Mouse (Mus musculus) right cerebral cortex, adult 18-20 months (tissue): ENCODE results near the gene Gm17651.
A peak's percentile ranks its signal among the peaks of the same experiment; 100 is the strongest.

ENCODE experiments used
- DNase-seq: peaks from one replicate; pipeline ENCODE4 v3.0.0; 2022; ENCODE audit warnings: mixed read lengths

The Gm17651 gene

GRCm38 (mm10) chr3:97674644-97675110 lies at the start of gene Gm17651:
TSS of gene Gm17651 (minus strand) at chr3:97674694.
- no peak for DNase-seq

- no peak for DNase-seq
Measured at GRCm38 (mm10) chr3:97719116-97719515, 44.6 kb upstream of the Gm17651 start.

DNA sequence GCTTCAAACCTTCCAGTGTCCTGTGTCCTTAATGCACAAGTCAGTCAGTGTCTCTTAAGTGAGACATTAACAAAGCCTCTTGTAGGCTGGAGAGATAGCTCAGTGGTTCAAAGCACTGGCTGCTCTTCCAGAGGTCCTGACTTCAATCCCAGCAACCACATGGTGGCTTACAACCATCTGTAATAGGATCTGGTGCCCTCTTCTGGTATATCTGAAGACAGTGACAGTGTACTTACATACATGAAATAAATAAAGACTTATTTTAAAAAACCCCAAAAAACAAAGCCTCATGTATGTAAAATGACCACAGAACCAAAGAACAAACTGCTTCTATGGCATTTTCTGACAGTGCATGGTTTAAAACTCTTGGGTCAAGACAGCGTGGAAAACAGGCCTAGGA lies 41.4 kb upstream of the Gm17651 start:
- DNase-seq: no peak

- DNase-seq: no peak
Measured at GRCm38 (mm10) chr3:97710881-97711280, 36.4 kb upstream of the Gm17651 start.

GRCm38 (mm10) chr3:97710134-97710533 lies 35.6 kb upstream of the Gm17651 start:
- no peak for DNase-seq

DNA sequence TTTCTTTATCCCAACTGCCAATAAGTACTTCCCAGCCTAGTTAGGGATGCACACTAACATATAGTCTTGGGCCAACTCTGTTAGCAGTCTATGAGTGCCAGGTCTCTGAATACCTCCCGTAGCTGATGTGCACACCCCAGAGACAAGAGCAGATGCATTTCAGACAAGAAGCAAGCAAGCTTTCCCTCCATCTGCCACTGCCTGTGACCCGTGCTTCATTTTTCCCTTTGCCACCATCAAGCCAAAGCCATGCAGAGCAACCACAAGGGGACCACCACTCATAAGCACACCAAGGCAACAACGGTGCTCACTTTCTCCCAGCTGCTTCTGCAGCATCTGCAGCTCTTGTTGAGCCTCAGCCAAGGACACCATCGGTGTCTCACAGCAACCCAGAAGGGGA lies 32.1 kb upstream of the Gm17651 start:
- DNase-seq: no peak

- DNase-seq: no peak
Measured at GRCm38 (mm10) chr3:97705508-97705907, 31.0 kb upstream of the Gm17651 start.

DNA sequence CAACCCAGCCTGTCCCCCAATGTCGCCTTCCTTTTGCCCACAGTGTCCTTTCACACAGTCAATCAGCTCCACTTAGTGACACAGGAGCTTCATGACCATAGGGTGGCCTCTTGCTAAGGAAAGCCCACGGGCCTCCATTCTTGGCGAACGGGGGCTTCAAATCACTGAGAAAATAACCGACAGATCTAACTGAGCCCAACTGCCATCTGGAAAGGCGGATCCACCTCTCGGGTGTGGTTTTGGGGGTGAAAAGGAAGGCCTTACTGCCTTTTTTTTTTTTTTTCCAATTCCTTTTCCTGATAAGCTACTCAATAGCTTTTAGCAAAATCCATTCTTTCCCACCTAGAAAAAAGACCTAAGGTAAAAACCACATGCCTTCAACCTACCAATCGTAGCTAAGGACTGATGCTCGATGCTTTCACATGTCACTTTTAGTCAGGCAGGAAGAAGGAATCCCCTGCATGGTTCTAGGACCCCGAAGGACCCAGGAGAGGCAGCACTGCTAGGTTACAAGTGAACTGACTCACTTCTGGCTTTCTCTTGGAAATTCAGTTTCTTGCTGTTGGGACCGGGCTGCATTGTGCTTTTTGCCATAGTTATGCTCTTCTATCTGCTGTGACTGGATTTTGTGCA lies 28.1 kb upstream of the Gm17651 start:
- no peak for DNase-seq

DNA sequence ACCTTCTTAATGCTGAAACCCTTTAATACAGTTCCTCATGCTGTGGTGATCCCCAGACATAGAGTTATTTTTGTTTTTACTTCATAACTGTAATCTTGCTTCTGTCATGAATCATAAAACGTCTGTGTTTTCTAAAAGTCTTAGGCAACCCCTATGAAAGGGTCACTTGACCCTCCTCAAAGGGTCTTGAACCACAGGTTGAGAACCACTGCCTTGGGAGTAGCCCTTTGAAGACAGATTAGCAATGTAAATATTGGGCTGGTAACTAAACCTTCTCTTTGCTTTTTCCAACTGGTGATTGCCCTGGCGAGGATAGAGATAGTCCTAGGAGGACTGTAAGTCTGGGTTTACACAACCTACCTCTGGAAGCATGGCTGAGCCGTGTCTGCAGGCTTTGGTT lies 26.7 kb upstream of the Gm17651 start:
- no peak for DNase-seq

- no peak for DNase-seq
Measured at GRCm38 (mm10) chr3:97699061-97699460, 24.6 kb upstream of the Gm17651 start.

GRCm38 (mm10) chr3:97697291-97697690 lies 22.8 kb upstream of the Gm17651 start:
- no peak for DNase-seq

DNA sequence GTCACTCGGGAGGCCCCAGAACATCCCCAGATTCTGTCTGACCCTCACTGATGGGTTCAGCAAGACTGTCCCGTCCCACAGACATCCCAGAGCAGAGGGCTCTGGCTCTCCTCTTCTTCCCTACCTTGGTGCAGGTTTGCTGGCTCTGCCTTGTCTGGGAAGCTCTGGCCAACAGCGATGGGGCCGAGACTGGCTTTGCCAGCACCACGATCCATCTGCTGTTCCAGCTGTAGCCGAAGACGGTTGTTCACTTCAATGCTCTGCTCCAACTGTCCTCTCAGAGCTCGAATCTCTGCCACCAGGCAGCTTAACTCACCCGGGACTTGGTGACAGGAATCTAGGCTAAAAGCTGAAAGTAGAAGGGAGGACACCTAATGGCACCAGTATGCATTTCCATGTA lies 22.4 kb upstream of the Gm17651 start:
- DNase-seq: no peak

DNA sequence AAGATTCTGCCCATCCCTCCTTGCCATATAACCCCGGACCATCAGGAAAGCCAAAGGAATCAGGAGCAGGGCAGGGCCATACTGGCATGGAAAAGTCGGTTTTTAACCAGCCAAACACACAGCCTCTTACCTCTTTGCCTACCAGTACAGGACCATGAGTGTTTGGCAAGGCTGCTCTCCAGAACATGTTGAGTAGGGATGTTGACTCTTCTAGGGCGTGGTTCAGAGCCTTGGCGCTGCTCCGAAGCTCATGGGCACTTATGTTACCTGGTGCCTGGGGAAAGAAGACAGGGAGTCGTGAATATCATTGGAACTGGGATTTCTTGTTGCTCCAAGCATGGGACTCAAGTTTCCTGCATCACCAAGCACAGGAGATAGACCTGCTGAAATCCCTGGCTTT lies 19.3 kb upstream of the Gm17651 start:
- no peak for DNase-seq

DNA sequence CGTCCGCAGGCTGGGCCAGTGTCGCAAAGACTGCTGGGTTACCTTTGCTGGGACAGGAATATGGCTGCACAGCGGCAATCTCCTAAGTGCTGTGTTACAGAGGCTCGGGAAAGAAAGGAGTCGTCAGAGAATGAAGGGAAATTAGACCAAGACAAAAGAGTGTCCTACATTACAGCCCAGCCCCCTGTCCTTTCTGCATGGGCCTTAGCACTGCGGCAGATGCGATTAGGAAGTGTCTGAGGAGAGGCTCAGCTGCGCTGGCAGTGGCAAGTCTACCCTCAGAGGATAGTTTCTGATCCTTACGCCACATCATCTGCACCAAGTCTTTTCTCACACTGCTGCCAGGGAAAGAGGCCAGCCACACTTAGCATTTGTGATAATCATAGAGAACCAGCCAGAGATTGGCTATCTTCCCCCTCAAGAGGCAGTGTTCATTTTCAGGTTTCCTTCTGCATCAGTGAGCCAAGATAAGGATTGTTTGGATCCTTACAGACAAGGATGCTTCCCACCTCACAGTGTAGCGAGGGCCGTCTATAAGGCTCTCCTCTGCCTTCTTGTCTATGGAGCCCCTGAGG lies 17.0 kb upstream of the Gm17651 start:
- DNase-seq: peak; percentile 41

- no peak for DNase-seq
Measured at GRCm38 (mm10) chr3:97690590-97690989, 16.1 kb upstream of the Gm17651 start.

GRCm38 (mm10) chr3:97689289-97689688 lies 14.8 kb upstream of the Gm17651 start:
- no peak for DNase-seq

DNA sequence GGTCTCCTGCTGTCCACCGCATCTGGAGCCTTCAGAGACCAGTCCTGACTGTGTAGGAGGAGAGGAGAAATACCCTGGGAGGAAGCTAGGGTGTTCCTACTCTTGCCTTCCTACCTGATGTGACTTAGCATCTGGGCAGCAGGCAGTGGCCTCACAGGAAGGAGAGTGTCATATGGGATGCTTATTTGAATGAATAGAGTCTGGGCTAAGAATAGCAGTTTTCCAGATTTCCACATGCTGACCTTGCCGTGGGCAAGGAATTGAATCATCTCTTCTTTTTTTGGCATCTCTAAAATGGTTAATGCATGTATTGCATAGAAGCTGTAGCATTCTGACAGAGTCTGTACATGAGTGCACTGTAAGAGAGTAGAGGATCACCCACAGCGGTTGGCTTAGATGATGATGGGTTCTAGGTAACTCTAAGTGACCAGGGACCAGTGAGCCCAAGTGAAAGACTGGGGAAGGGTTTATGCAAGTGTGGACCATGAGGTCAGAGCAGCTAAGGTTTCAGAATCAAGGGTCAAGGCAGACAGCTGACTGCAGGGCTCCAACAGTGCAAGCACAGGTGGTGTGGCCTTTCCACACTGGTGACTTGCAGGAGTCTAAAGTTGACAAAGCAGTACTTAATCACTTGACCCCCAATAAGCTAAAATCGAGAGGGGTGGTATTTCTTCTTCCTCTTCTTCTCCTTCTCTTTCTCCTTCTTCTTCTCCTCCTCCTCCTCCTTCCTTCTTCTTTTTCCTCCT lies 12.1 kb upstream of the Gm17651 start:
- peak; percentile 18 for DNase-seq

- DNase-seq: no peak
Measured at GRCm38 (mm10) chr3:97683560-97684195, 9.2 kb upstream of the Gm17651 start.

DNA sequence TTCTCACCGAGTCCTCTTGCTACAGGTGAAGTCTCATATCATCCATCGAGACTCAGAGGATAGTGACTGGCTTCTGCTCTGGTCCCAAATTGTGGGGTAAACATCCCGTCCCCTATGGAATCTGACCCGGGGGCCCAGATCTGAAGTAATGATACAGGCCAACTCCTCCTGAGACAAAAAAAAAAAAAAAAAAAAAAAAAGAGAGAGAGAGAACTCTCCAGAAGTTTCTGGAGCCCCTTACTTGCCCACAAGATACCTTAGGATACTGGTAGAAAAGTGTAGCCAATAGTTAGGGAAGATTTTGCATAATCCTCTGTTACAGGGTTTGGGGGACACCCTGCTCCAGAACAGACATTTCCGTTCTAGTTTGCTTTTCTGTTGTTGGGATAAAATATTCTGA lies 8.1 kb upstream of the Gm17651 start:
- no peak for DNase-seq

DNA sequence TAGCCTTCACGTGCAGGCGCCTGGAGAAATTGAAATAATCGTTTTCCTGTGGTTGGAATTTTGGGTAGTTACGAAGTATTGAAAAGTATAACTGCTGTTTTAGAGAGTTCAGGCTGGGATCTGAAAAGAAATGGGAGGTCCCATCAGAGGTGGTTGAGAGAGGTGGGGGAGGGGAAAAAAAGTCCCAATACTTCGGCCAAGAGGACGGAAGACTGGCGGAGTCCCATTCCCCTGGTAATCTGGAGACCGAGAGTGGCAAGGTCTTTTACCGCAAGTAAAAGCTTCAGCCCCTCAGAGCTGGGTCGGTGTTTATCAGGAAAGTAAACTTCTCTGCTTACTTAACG lies 7.6 kb upstream of the Gm17651 start:
- DNase-seq: no peak

DNA sequence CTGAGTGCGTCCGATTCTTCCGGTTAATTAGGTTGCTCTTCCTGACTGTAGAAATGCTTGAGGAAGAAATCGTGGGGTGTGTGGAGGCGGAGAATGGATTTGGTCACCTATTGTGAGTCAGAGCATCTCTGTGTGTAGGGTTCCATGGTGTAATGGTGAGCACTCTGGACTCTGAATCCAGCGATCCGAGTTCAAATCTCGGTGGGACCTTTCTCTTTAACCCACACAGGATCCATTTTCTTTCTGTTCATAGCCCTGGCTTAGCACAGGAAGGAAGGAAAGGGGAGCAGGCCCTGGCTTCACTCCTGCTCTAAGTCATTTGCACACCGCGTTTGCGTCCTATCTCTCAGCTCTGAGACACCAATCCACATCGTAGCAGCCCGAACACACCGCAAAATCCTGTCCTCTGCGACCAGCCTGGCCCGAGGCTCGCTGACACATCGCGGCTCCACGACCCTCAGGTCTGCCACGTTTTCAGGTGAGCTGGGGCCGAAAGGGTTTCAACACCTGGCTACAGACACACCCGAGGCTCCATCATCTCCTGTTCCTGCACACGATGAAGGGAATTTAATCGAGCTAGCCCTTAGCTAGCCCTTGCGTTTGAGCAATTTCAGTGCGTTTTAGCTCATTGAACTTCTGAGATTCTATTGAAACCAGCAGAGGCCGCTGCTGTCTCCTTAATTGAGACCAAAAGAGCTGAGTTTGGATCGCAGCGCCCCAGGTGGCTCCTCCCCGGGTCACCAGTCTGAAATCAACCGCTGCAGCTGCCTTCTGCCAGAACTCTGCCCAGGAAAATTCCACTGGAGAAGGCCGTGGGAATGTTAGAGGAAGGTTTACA lies 7.0 kb upstream of the Gm17651 start:
- peak; percentile 76 for DNase-seq

DNA sequence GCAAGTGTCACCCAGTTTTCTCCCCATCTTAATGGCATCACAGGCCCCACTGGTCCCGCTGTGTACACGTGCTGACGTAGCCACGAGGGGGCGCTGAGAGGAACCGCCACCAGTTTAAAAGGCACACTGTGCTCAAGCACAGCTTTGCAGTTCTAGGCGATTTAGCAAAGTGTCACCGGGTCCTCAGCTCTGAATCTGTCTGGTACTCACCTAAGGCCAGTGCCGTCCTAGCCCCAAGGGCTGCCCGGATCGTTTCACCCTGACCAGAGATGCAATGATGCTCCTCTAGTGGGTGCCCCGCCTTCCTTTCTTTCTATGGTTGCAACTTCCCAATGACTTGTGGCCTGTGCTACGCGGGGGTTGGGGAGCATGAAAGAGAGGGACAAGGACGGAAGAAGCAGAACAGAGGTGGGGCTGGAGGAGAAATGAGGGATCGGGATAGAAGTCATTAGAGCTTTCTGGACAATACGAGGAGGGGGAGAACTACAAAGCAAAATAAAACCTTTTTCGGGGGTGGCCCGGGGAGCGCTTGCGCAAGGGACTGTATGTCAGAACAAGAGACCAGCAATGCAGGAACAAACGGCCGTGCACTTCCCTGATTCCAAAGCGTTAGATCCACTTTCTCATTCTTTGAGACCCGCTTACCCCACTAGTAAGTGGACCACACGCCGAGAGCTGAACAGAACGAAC lies 6.3 kb upstream of the Gm17651 start:
- DNase-seq: peak; percentile 81
